Mouse (Mus musculus): ENCODE measurements around the gene Naxe.

Naxe gene

GRCm38 (mm10) chr3:88057902-88058696 is at the start of gene Naxe:
Naxe (minus strand) TSS chr3:88058495.
- DNase-seq (ENCODE audit: low spot score in 2 of 2): peak; percentile 69 to 75

GRCm38 (mm10) chr3:88106126-88106525 is 47.8 kb upstream of the Naxe start:
- DNase-seq (ENCODE audit: low spot score in 2 of 2): no peak

- DNase-seq (ENCODE audit: low spot score in 2 of 2): no peak
Measured at GRCm38 (mm10) chr3:88102611-88103010, 44.3 kb upstream of the Naxe start.

GRCm38 (mm10) chr3:88102196-88102595 is 43.9 kb upstream of the Naxe start:
- no peak for DNase-seq (ENCODE audit: low spot score in 2 of 2)

GRCm38 (mm10) chr3:88101736-88102135 is 43.4 kb upstream of the Naxe start:
- no peak for DNase-seq (ENCODE audit: low spot score in 2 of 2)

- no peak for DNase-seq (ENCODE audit: low spot score in 2 of 2)
Measured at GRCm38 (mm10) chr3:88100251-88100650, 42.0 kb upstream of the Naxe start.

- no peak for DNase-seq (ENCODE audit: low spot score in 2 of 2)
Measured at GRCm38 (mm10) chr3:88097666-88098065, 39.4 kb upstream of the Naxe start.

- DNase-seq (ENCODE audit: low spot score in 2 of 2): no peak
Measured at GRCm38 (mm10) chr3:88094126-88094525, 35.8 kb upstream of the Naxe start.

- DNase-seq (ENCODE audit: low spot score in 2 of 2): no peak
Measured at GRCm38 (mm10) chr3:88090616-88091015, 32.3 kb upstream of the Naxe start.

- no peak for DNase-seq (ENCODE audit: low spot score in 2 of 2)
Measured at GRCm38 (mm10) chr3:88090106-88090505, 31.8 kb upstream of the Naxe start.

GRCm38 (mm10) chr3:88087688-88088087 is 29.4 kb upstream of the Naxe start:
- no peak for DNase-seq (ENCODE audit: low spot score in 2 of 2)

GRCm38 (mm10) chr3:88085459-88085858 is 27.2 kb upstream of the Naxe start:
- no peak for DNase-seq (ENCODE audit: low spot score in 2 of 2)

- no peak for DNase-seq (ENCODE audit: low spot score in 2 of 2)
Measured at GRCm38 (mm10) chr3:88084001-88084400, 25.7 kb upstream of the Naxe start.

- no peak for DNase-seq (ENCODE audit: low spot score in 2 of 2)
Measured at GRCm38 (mm10) chr3:88082663-88083062, 24.4 kb upstream of the Naxe start.

GRCm38 (mm10) chr3:88082224-88082618 is 23.9 kb upstream of the Naxe start:
- DNase-seq (ENCODE audit: low spot score in 2 of 2): no peak

GRCm38 (mm10) chr3:88081345-88082223 is 23.3 kb upstream of the Naxe start, which contains the start of gene Iqgap3:
Iqgap3 (plus strand) TSS chr3:88081971.
- peak; percentile 64 to 79 for DNase-seq (ENCODE audit: low spot score in 2 of 2)

- DNase-seq (ENCODE audit: low spot score in 2 of 2): no peak
Measured at GRCm38 (mm10) chr3:88078204-88078603, 19.9 kb upstream of the Naxe start, which contains the start of gene Ttc24. Ttc24 (minus strand) TSS chr3:88078304.

- no peak for DNase-seq (ENCODE audit: low spot score in 2 of 2)
Measured at GRCm38 (mm10) chr3:88077441-88077840, 19.1 kb upstream of the Naxe start.

GRCm38 (mm10) chr3:88074766-88075165 is 16.5 kb upstream of the Naxe start:
- no peak for DNase-seq (ENCODE audit: low spot score in 2 of 2)

- DNase-seq (ENCODE audit: low spot score in 2 of 2): no peak
Measured at GRCm38 (mm10) chr3:88074351-88074750, 16.1 kb upstream of the Naxe start.

- DNase-seq (ENCODE audit: low spot score in 2 of 2): no peak
Measured at GRCm38 (mm10) chr3:88073631-88074030, 15.3 kb upstream of the Naxe start.

- DNase-seq (ENCODE audit: low spot score in 2 of 2): peak; percentile 65 to 78
Measured at GRCm38 (mm10) chr3:88071783-88072182, 13.5 kb upstream of the Naxe start.

- no peak for DNase-seq (ENCODE audit: low spot score in 2 of 2)
Measured at GRCm38 (mm10) chr3:88068386-88068785, 10.1 kb upstream of the Naxe start.

Data from spleen, postnatal 14 days (tissue).